Mouse (Mus musculus) thymus, postnatal 14 days (tissue): ENCODE results near the gene Phactr3.
"Not testable (repeated sequence)": the region's sequence is repeated elsewhere in the genome, so short reads cannot be mapped to it uniquely, and the experiment has no call there.

Source experiments
- DNase-seq: peaks from one replicate; pipeline ENCODE4 v3.0.0; 2021

The Phactr3 gene

GRCm38 (mm10) chr2:178342105-178342504 lies 223.3 kb downstream of the Phactr3 start:
- DNase-seq: not testable (repeated sequence)

- DNase-seq: no peak
Observed at GRCm38 (mm10) chr2:178342597-178342996, 223.8 kb downstream of the Phactr3 start.
